Mouse (Mus musculus) frontal cortex, adult (tissue): ENCODE data around the gene 1110032F04Rik.

ENCODE experiments used
- ATAC-seq: cut with Nextera tagmentation; 2 replicates; pipeline ENCODE4 v1.9.2; 2017; ENCODE audit warnings: mild to moderate bottlenecking, moderate library complexity, mixed read lengths; ENCODE audit not compliant: low TSS enrichment

Gene 1110032F04Rik

GRCm38 (mm10) chr3:68907509-68907908 lies 38.1 kb downstream of the 1110032F04Rik start:
- ATAC-seq = no peak
